Mouse (Mus musculus): ENCODE results near the gene Hace1. TPM values are rescaled to one million over a fixed set of nuclear protein-coding genes. Genes with fewer than 3 reads are reported as not detected.

Gene Hace1
- polyA plus RNA-seq, 1 experiment, result not detected

- no peak for TF ChIP-seq POLR2A (IDR thresholded peaks at IDR 0.05; ENCODE audit: insufficient read depth, low read depth, low read length)
- no peak for TF ChIP-seq CTCF (IDR thresholded peaks at IDR 0.05; ENCODE audit: insufficient read depth, low read depth, low read length)
- Histone ChIP-seq H3K4me1 (ENCODE audit: control insufficient read depth, insufficient read depth, low read length) (no peaks in the 10 kb centered on the region), H3K27ac (ENCODE audit: insufficient read depth, low read depth, low read length) (no peak overlapping the region), H3K4me3 (ENCODE audit: insufficient read depth, low read depth, low read length) (no peak overlapping the region)
- 72% methylated on average over 1 of the region's 1 CpGs for WGBS
Measured at GRCm38 (mm10) chr10:45610727-45611126, 33.1 kb downstream of the Hace1 start.

- no peak overlapping the region for H3K27ac ChIP-seq (ENCODE audit: insufficient read depth, low read depth, low read length)
- 93% methylated on average over 5 of the region's 5 CpGs for WGBS
- H3K4me1 ChIP-seq (ENCODE audit: control insufficient read depth, insufficient read depth, low read length), result no peaks in the 10 kb centered on the region
- no peak overlapping the region for H3K4me3 ChIP-seq (ENCODE audit: insufficient read depth, low read depth, low read length)
- TF ChIP-seq CTCF (IDR thresholded peaks at IDR 0.05; ENCODE audit: insufficient read depth, low read depth, low read length) (no peak), POLR2A (IDR thresholded peaks at IDR 0.05; ENCODE audit: insufficient read depth, low read depth, low read length) (no peak)
Measured at GRCm38 (mm10) chr10:45616012-45616411, 38.4 kb downstream of the Hace1 start.

- no peaks in the 10 kb centered on the region for H3K4me1 ChIP-seq (ENCODE audit: control insufficient read depth, insufficient read depth, low read length)
- H3K27ac ChIP-seq (ENCODE audit: insufficient read depth, low read depth, low read length), result no peak overlapping the region
- WGBS, result 88% methylated on average over 3 of the region's 3 CpGs
- TF ChIP-seq POLR2A (IDR thresholded peaks at IDR 0.05; ENCODE audit: insufficient read depth, low read depth, low read length) (no peak), CTCF (IDR thresholded peaks at IDR 0.05; ENCODE audit: insufficient read depth, low read depth, low read length) (no peak)
- no peak overlapping the region for H3K4me3 ChIP-seq (ENCODE audit: insufficient read depth, low read depth, low read length)
Measured at GRCm38 (mm10) chr10:45619039-45619438, 41.4 kb downstream of the Hace1 start.

GRCm38 (mm10) chr10:45631995-45632394 is 54.4 kb downstream of the Hace1 start:
- no peaks in the 10 kb centered on the region for H3K4me1 ChIP-seq (ENCODE audit: control insufficient read depth, insufficient read depth, low read length)
- TF ChIP-seq POLR2A (IDR thresholded peaks at IDR 0.05; ENCODE audit: insufficient read depth, low read depth, low read length) (no peak), CTCF (IDR thresholded peaks at IDR 0.05; ENCODE audit: insufficient read depth, low read depth, low read length) (no peak)
- 89% methylated on average over 3 of the region's 3 CpGs for WGBS
- no peak overlapping the region for H3K4me3 ChIP-seq (ENCODE audit: insufficient read depth, low read depth, low read length)
- no peak overlapping the region for H3K27ac ChIP-seq (ENCODE audit: insufficient read depth, low read depth, low read length)

GRCm38 (mm10) chr10:45632641-45633040 is 55.0 kb downstream of the Hace1 start:
- Histone ChIP-seq H3K27ac (ENCODE audit: insufficient read depth, low read depth, low read length) (no peak overlapping the region), H3K4me3 (ENCODE audit: insufficient read depth, low read depth, low read length) (no peak overlapping the region), H3K4me1 (ENCODE audit: control insufficient read depth, insufficient read depth, low read length) (no peaks in the 10 kb centered on the region)
- 93% methylated on average over 10 of the region's 10 CpGs for WGBS
- TF ChIP-seq CTCF (IDR thresholded peaks at IDR 0.05; ENCODE audit: insufficient read depth, low read depth, low read length), result no peak
- no peak for TF ChIP-seq POLR2A (IDR thresholded peaks at IDR 0.05; ENCODE audit: insufficient read depth, low read depth, low read length)

GRCm38 (mm10) chr10:45635201-45635600 is 57.6 kb downstream of the Hace1 start:
- Histone ChIP-seq H3K4me3 (ENCODE audit: insufficient read depth, low read depth, low read length) (no peak overlapping the region), H3K27ac (ENCODE audit: insufficient read depth, low read depth, low read length) (no peak overlapping the region), H3K4me1 (ENCODE audit: control insufficient read depth, insufficient read depth, low read length) (no peaks in the 10 kb centered on the region)
- no peak for TF ChIP-seq POLR2A (IDR thresholded peaks at IDR 0.05; ENCODE audit: insufficient read depth, low read depth, low read length)
- no peak for TF ChIP-seq CTCF (IDR thresholded peaks at IDR 0.05; ENCODE audit: insufficient read depth, low read depth, low read length)
- WGBS, result 94% methylated on average over 3 of the region's 3 CpGs

- H3K4me1 ChIP-seq (ENCODE audit: control insufficient read depth, insufficient read depth, low read length), result no peaks in the 10 kb centered on the region
- TF ChIP-seq CTCF (IDR thresholded peaks at IDR 0.05; ENCODE audit: insufficient read depth, low read depth, low read length), result no peak
- TF ChIP-seq POLR2A (IDR thresholded peaks at IDR 0.05; ENCODE audit: insufficient read depth, low read depth, low read length), result no peak
Measured at GRCm38 (mm10) chr10:45639762-45640161, 62.1 kb downstream of the Hace1 start.

GRCm38 (mm10) chr10:45654026-45654425 is 76.4 kb downstream of the Hace1 start:
- TF ChIP-seq CTCF (IDR thresholded peaks at IDR 0.05; ENCODE audit: insufficient read depth, low read depth, low read length) (no peak), POLR2A (IDR thresholded peaks at IDR 0.05; ENCODE audit: insufficient read depth, low read depth, low read length) (no peak)
- Histone ChIP-seq H3K27ac (ENCODE audit: insufficient read depth, low read depth, low read length) (no peak overlapping the region), H3K4me1 (ENCODE audit: control insufficient read depth, insufficient read depth, low read length) (no peaks in the 10 kb centered on the region), H3K4me3 (ENCODE audit: insufficient read depth, low read depth, low read length) (no peak overlapping the region)
- WGBS, result 96% methylated on average over 2 of the region's 2 CpGs

More at GRCm38 (mm10) chr10:45639762-45640161, 62.1 kb downstream of the Hace1 start:
- Histone ChIP-seq H3K4me3 (ENCODE audit: insufficient read depth, low read depth, low read length) (no peak overlapping the region), H3K27ac (ENCODE audit: insufficient read depth, low read depth, low read length) (no peak overlapping the region)

- Histone ChIP-seq H3K27ac (ENCODE audit: insufficient read depth, low read depth, low read length) (no peak overlapping the region), H3K4me3 (ENCODE audit: insufficient read depth, low read depth, low read length) (no peak overlapping the region), H3K4me1 (ENCODE audit: control insufficient read depth, insufficient read depth, low read length) (no peaks in the 10 kb centered on the region)
- TF ChIP-seq POLR2A (IDR thresholded peaks at IDR 0.05; ENCODE audit: insufficient read depth, low read depth, low read length) (no peak), CTCF (IDR thresholded peaks at IDR 0.05; ENCODE audit: insufficient read depth, low read depth, low read length) (no peak)
- 90% methylated on average over 9 of the region's 9 CpGs for WGBS
Measured at GRCm38 (mm10) chr10:45662015-45662414, 84.4 kb downstream of the Hace1 start.

GRCm38 (mm10) chr10:45668266-45668665 is 90.6 kb downstream of the Hace1 start:
- TF ChIP-seq POLR2A (IDR thresholded peaks at IDR 0.05; ENCODE audit: insufficient read depth, low read depth, low read length) (no peak), CTCF (IDR thresholded peaks at IDR 0.05; ENCODE audit: insufficient read depth, low read depth, low read length) (no peak)
- no peak overlapping the region for H3K4me3 ChIP-seq (ENCODE audit: insufficient read depth, low read depth, low read length)
- H3K4me1 ChIP-seq (ENCODE audit: control insufficient read depth, insufficient read depth, low read length), result no peaks in the 10 kb centered on the region
- 93% methylated on average over 2 of the region's 2 CpGs for WGBS
- H3K27ac ChIP-seq (ENCODE audit: insufficient read depth, low read depth, low read length), result no peak overlapping the region
